ENCODE assay signal across 8 mouse cellular contexts in the genomic region with DNA sequence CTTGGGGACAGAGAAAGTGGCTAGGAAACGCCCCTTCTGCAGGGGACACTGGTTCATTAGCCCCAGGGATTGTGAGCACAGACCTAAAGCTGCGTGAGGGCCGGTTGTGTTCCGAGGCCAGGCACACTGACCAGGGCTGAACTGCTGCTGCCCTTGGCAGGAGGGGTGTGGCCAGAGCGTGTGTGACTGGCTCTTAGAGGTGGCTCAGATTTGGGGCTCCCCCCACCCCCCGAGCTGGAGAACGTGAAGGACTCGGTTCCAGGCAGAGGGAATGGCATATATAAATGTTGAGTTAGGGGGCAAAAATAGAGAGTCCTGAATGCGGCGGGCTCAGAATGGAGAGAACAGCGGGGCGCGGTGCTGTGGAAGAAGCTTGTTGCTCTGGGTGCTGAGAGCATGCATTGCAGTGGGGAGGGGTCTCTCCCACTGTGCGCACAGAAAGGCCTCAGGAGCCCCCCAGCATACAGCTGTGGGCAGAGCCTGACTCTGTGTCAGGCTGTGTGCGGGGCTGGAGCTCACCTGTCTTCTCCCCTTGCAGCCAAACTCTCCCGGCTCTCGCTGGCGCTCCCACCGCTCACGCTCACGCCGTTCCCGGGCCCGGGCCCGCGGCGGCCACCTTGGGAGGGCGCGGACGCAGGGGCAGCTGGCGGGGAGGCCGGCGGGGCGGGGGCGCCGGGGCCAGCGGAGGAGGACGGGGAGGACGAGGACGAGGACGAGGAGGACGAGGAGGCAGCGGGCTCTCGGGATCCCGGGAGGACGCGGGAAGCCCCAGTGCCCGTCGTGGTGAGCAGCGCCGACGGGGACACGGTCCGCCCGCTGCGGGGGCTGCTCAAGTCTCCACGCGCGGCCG. TPM values are rescaled to one million over a fixed set of nuclear protein-coding genes. Genes with fewer than 3 reads are reported as not detected.
DNase-seq lines count a peak whose midpoint lies in the region; ATAC-seq lines count a peak whose summit lies in the region.

No protein-coding gene starts in this region.

- peaks cover 80% of the 10 kb centered on the region for H3K27me3 ChIP-seq in limb, embryonic 10.5 days (ENCODE audit: low read depth, poor library complexity, severe bottlenecking)
- peaks cover 8% of the 10 kb centered on the region for H3K27me3 ChIP-seq in neural tube, embryonic 15.5 days (replicated peaks)

- peaks cover 58% of the 10 kb centered on the region for H3K36me3 ChIP-seq in limb, embryonic 10.5 days
- peaks cover 64% of the 10 kb centered on the region for H3K36me3 ChIP-seq in neural tube, embryonic 15.5 days

- H3K9ac ChIP-seq in neural tube, embryonic 15.5 days (replicated peaks) = peak overlapping the region; percentile 31; the same call in 1 of the 2 replicates

- H3K4me1 ChIP-seq in limb, embryonic 10.5 days = peaks cover 33% of the 10 kb centered on the region
- peaks cover 31% of the 10 kb centered on the region for H3K4me1 ChIP-seq in neural tube, embryonic 15.5 days

- ATAC-seq in neural tube, embryonic 15.5 days (ENCODE audit: low FRiP score) = no peak

- peak overlapping the region; percentile 62 for H3K4me3 ChIP-seq in limb, embryonic 10.5 days
- H3K4me3 ChIP-seq in neural tube, embryonic 15.5 days (replicated peaks) = peak overlapping the region; percentile 21

- 1% methylated on average over 60 of the region's 60 CpGs for WGBS in limb, embryonic 10.5 days
- 3% methylated on average over 58 of the region's 60 CpGs for WGBS in neural tube, embryonic 15.5 days

- H3K27ac ChIP-seq in limb, embryonic 10.5 days = peak overlapping the region; percentile 81
- H3K27ac ChIP-seq in neural tube, embryonic 15.5 days (replicated peaks) = no peak overlapping the region

- peak overlapping the region; percentile 54 for H3K4me2 ChIP-seq in neural tube, embryonic 15.5 days

- no peaks in the 10 kb centered on the region for H3K9me3 ChIP-seq in limb, embryonic 10.5 days (replicated peaks)
- H3K9me3 ChIP-seq in neural tube, embryonic 15.5 days (replicated peaks) = no peaks in the 10 kb centered on the region

- peak; percentile 27 for DNase-seq in cerebellum, adult 8-10 months
- no peak for DNase-seq in cerebellum, postnatal 36 days
- DNase-seq in right cerebral cortex, postnatal 4 days = peak; percentile 38
- DNase-seq in right cerebral cortex, adult 18-20 months = no peak
- no peak for DNase-seq in limb, embryonic 10.5 days (ENCODE audit: low spot score)
- DNase-seq in layer of hippocampus, adult 18-20 months (ENCODE audit: low spot score in 2 of 2) = no peak
- no peak for DNase-seq in ovary, adult 18-20 months (ENCODE audit: low spot score)

RNA-seq across cellular contexts. Expression of a gene that starts 13.4 kb away (rescaled TPM):
- polyA plus RNA-seq in limb, embryonic 10.5 days (2016; fragmentation: Nextera tagmentation; extraction: Ambion mirVana) = 1.8 and 2.1 TPM in 2 replicates
- polyA plus RNA-seq in neural tube, embryonic 15.5 days (2015; fragmentation: Nextera tagmentation; extraction: Ambion mirVana) = 7.1 and 8.6 TPM in 2 replicates
- 1 to 10 TPM; 8.1 to 8.9 TPM for total RNA-seq in layer of hippocampus, adult 18-20 months (2021)

RNA-seq across cellular contexts. Expression of a gene that starts 14.3 kb away (rescaled TPM):
- polyA plus RNA-seq in limb, embryonic 10.5 days (2016; fragmentation: Nextera tagmentation; extraction: Ambion mirVana) = 2.2 and 3.2 TPM in 2 replicates
- polyA plus RNA-seq in neural tube, embryonic 15.5 days (2015; fragmentation: Nextera tagmentation; extraction: Ambion mirVana) = 19.3 and 26.0 TPM in 2 replicates
- 100 to 1,000 TPM; 274 to 289 TPM for total RNA-seq in layer of hippocampus, adult 18-20 months (2021)

RNA-seq across cellular contexts. Expression of a gene that starts 16.5 kb away (rescaled TPM):
- polyA plus RNA-seq in limb, embryonic 10.5 days (2016; fragmentation: Nextera tagmentation; extraction: Ambion mirVana) = 170 TPM in 2 replicates
- 211 and 253 TPM in 2 replicates for polyA plus RNA-seq in neural tube, embryonic 15.5 days (2015; fragmentation: Nextera tagmentation; extraction: Ambion mirVana)
- total RNA-seq in layer of hippocampus, adult 18-20 months (2021) = 100 to 1,000 TPM; 135 to 155 TPM

RNA-seq across cellular contexts. Expression of a gene that starts 26.7 kb away (rescaled TPM):
- 1.2 and 1.4 TPM in 2 replicates for polyA plus RNA-seq in limb, embryonic 10.5 days (2016; fragmentation: Nextera tagmentation; extraction: Ambion mirVana)
- 1.4 and 1.7 TPM in 2 replicates for polyA plus RNA-seq in neural tube, embryonic 15.5 days (2015; fragmentation: Nextera tagmentation; extraction: Ambion mirVana)
- 1 to 10 TPM; 1.4 to 2.4 TPM for total RNA-seq in layer of hippocampus, adult 18-20 months (2021)

RNA-seq across cellular contexts. Expression of a gene that starts 32.9 kb away (rescaled TPM):
- 116 and 156 TPM in 2 replicates for polyA plus RNA-seq in limb, embryonic 10.5 days (2016; fragmentation: Nextera tagmentation; extraction: Ambion mirVana)
- 40.7 and 48.9 TPM in 2 replicates for polyA plus RNA-seq in neural tube, embryonic 15.5 days (2015; fragmentation: Nextera tagmentation; extraction: Ambion mirVana)
- total RNA-seq in layer of hippocampus, adult 18-20 months (2021) = 10 to 100 TPM; 20.6 to 22.5 TPM

Comparison
In these comparisons a context has a peak if more than half of its experiments do, and no peak if none do; other contexts are left out.
1. DNase-seq: peak in cerebellum, adult 8-10 months (single experiment) and right cerebral cortex, postnatal 4 days (single experiment); none in cerebellum, postnatal 36 days (0 of 2), right cerebral cortex, adult 18-20 months (single experiment), limb, embryonic 10.5 days (single experiment), layer of hippocampus, adult 18-20 months (0 of 2) and ovary, adult 18-20 months (single experiment).